Mouse (Mus musculus) right cerebral cortex, postnatal 10 days (tissue): ENCODE results near the gene Sf3b3.

Source experiments
- DNase-seq, 2 experiments: peaks; one replicate each; pipeline ENCODE4 v3.0.0; 2021; ENCODE audit warnings: low spot score in 2 of 2

Sf3b3 gene

DNA sequence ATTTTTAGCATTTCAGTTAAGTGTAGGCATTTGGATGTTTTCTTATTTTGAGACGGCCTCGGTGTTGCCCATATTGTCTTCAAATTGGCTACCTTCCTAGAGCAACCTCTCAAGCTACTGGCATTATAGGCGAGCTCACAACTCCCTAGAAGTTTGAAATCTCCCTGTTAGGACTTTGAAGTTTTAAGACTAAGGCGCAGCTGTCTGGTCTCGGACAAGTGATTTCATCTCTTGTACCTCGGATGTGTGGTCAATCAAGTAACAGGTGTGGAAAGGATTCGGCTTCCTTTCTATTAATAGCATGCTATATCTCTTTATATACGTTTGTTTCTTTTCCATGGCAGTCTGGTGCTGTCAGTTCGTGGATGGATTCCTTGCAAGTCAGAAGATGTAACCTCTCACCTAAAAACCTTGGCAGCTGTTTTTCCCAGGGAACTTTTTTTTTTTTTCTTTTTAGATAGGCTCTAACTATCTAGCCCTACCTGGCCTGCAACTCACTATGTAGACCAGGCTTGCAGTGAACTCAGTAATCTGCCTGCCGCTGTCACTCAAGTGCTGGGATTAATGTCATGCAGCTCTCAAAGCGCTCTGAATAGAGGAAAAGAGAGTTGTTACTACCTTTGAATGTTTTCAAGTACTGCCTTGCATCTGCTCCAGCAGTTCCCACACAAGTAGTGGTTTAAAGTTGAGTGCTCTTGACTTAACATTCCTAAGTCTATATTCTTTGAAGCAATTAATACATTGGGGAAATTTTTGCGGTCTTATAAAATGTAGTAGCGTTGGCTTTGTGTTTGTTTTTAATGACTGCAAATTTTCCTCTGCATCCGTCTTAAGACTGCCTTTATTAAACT is 1.3 kb upstream of the Sf3b3 start:
- no peak for DNase-seq

- no peak for DNase-seq
These were observed 573 bp upstream of the Sf3b3 start for GRCm38 (mm10) chr8:110847171-110847549.

GRCm38 (mm10) chr8:110845821-110846404 is 674 bp downstream of the Sf3b3 start:
- DNase-seq, result no peak

- no peak for DNase-seq
These were observed 1.6 kb downstream of the Sf3b3 start for GRCm38 (mm10) chr8:110844941-110845340.

- no peak for DNase-seq
These were observed 3.4 kb downstream of the Sf3b3 start for GRCm38 (mm10) chr8:110843207-110843606.

GRCm38 (mm10) chr8:110842012-110842574 is 4.5 kb downstream of the Sf3b3 start:
- DNase-seq, result no peak

DNA sequence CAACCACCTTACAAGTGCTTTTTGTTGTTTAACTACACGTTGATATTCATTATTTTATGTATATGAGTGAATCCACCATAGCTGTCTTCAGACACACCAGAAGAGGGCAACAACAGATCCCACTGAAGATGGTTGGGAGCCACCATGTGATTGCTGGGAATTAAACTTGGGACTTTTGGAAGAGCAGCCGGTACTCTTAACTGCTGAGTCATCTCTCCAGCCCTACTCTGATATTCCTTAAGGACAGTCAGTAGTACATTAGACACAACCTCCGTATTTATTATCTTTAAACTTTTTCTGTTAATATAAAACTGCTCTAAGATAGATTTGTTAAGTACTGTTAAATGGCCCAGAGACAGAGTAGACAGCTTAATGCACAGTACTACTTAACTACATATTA is 14.6 kb downstream of the Sf3b3 start:
- no peak for DNase-seq

- DNase-seq, result no peak
These were observed 18.1 kb downstream of the Sf3b3 start for GRCm38 (mm10) chr8:110828511-110828910.

- no peak for DNase-seq
These were observed 21.7 kb downstream of the Sf3b3 start for GRCm38 (mm10) chr8:110824861-110825260.

- no peak for DNase-seq
These were observed 24.6 kb downstream of the Sf3b3 start for GRCm38 (mm10) chr8:110821960-110822359.

GRCm38 (mm10) chr8:110820257-110820656 is 26.3 kb downstream of the Sf3b3 start:
- no peak for DNase-seq

DNA sequence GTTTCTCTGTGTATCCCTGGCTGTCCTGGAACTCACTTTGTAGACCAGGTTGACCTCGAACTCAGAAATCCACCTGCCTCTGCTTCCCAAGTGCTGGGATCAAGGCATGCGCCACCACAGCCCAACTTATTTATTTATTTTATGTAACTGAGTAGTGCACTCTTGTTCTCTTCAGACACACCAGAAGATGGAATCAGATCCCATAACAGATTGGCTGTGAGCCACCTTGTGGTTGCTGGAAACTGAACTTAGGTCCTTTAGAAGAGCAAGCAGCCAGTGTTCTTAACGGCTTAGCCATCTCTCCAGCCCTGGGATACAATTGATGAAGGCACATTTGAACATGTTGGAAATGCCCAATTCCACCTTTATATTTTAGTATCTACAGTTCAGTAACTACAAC is 28.0 kb downstream of the Sf3b3 start:
- DNase-seq, result no peak

DNA sequence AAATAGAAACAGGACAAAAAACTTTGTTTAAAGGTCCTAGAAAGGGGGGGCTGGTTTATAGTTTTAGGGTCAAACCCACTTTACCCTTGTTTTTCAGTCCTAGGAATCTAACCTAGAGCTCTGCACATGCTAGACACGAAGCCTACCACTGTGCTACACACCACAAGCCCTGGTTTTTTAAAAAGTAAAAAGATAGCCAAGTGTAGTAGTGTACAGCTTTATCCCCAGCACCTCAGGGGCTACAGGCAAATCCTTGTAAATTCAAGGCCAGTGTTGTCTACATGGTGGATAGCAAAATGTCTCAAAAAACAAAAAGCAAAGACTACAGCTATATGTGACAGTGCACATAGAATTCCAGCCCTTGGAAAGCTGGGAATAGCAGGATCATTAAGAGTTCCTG is 29.6 kb downstream of the Sf3b3 start:
- no peak for DNase-seq

- DNase-seq, result no peak
These were observed 31.3 kb downstream of the Sf3b3 start for GRCm38 (mm10) chr8:110815308-110815707.

GRCm38 (mm10) chr8:110813081-110813812 is 33.3 kb downstream of the Sf3b3 start:
- no peak for DNase-seq

DNA sequence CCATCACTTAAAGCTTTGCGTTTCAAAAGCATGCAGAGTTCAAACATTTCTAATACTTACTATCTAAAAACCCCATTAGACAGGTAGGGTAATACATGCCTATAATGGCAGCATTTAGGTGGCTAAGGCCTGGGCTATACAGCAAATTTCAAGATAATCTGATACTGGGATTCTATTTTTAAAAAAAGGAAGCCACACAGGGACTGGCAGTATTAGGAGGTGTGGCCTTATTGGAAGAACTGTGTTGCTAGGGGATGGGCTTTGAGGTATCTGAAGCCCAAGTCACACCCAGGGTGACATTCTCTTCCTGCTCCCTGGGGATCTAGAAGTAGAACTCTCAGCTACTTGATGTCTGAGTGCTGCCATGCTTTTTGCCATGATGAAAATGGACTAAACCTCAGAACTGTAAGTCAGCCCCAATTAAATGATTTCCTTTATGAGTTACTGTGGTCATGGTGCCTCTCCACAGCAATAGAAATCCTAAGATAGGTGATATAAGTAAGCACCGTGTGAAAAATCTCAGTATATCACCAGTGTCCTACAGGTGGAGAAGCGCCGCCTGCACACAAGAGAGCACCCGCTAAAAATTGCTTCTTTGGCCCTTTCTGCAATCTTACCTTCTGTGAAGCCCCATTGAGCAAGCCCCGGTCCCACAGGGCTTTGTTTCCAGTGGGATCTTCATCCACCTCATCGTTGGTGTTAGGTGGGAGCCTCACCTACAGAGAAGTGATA is 34.1 kb downstream of the Sf3b3 start:
- DNase-seq, result no peak

GRCm38 (mm10) chr8:110811793-110812192 is 34.8 kb downstream of the Sf3b3 start:
- DNase-seq, result no peak

- no peak for DNase-seq
These were observed 35.5 kb downstream of the Sf3b3 start for GRCm38 (mm10) chr8:110811116-110811515.

GRCm38 (mm10) chr8:110810481-110811065 is 36.0 kb downstream of the Sf3b3 start:
- no peak for DNase-seq

DNA sequence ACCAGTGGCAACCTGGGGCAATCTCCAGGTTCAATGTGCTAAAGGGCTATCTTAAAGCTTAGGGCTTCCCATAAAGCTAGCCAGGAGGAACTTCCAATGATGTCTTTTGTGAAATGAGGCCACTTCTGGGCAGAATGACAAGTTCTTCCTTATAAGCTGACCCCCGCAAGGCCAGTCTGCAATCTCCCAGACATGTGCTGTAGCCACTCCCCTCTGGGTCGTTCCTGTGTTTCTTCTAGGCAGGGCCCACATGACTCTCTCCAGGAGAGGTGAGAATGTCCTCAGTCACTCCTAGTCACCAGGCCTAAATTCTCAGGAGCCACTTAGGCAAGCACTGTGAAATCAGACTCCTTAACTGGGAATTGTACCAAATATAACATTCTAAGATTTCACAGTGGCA is 36.8 kb downstream of the Sf3b3 start:
- DNase-seq, result no peak
